Mouse (Mus musculus) CD4-positive helper T cell, adult 2 months (primary cell): ENCODE data around the gene Pold1.

Experiments used
- DNase-seq: peaks from one replicate; pipeline ENCODE4 v3.0.0-alpha.2; 2012; ENCODE audit warnings: low read depth, missing footprints, low spot score

Pold1 gene

GRCm38 (mm10) chr7:44548497-44549087, at the start of gene Pold1:
Gene Pold1 (minus strand): TSS chr7:44548849.
- peak; percentile 99 for DNase-seq

DNA sequence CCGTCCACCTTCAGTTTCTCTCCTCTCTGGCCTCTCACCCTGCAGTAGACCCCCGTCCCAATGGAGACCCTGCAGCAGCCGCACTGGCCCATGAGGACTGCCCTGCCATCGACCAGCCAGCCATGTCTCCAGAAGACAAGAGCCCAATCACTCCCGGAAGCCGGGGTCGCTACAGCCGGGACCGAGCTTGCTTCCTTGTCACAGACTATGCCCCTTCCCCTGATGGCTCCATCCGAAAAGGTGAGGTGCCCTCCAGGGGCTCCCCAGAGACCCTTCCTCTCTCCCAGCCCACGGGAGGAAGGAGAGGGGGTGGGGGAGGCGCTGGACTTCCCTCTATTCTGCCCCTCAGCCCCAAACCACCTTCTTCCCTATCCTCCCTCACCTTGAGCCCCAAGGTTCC, 49.7 kb upstream of the Pold1 start:
- no peak for DNase-seq

DNA sequence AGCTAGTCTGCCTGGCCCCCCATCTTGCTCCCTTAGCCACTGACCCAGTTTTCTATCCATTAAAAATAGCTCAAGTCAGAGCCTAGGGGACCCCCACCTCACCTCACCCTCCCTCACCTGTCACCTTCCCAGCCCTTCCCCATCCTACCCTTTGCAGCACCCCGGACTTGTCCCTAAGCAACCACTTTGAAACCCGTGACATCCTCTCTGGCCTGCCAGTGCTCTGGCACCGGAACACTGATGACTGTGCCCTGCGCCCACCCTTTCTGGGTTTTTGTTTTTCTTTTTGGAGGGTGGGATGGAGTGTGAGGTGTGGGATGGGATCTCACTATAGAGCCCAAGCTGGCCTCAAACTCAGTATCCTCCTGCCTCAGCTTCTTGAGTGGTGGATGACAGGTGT, 49.0 kb upstream of the Pold1 start:
- no peak for DNase-seq

- no peak for DNase-seq
These were observed 48.4 kb upstream of the Pold1 start for GRCm38 (mm10) chr7:44596996-44597538.

GRCm38 (mm10) chr7:44596051-44596450, 47.4 kb upstream of the Pold1 start:
- DNase-seq = no peak

DNA sequence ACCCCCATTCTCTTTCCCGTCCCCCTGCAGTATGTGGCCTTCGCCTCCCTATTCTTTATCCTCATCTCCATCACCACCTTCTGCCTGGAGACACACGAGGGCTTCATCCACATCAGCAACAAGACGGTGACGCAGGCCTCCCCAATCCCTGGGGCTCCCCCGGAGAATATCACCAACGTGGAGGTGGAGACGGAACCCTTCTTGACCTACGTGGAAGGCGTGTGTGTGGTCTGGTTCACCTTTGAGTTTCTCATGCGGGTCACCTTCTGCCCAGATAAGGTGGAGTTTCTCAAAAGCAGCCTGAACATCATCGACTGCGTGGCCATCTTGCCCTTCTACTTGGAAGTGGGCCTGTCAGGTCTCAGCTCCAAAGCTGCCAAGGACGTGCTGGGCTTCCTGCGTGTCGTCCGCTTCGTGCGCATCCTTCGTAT, 46.5 kb upstream of the Pold1 start:
- no peak for DNase-seq

- no peak for DNase-seq
These were observed 45.6 kb upstream of the Pold1 start for GRCm38 (mm10) chr7:44594291-44594690.

- peak; percentile 51 for DNase-seq
These were observed 45.1 kb upstream of the Pold1 start for GRCm38 (mm10) chr7:44593775-44594174.

DNA sequence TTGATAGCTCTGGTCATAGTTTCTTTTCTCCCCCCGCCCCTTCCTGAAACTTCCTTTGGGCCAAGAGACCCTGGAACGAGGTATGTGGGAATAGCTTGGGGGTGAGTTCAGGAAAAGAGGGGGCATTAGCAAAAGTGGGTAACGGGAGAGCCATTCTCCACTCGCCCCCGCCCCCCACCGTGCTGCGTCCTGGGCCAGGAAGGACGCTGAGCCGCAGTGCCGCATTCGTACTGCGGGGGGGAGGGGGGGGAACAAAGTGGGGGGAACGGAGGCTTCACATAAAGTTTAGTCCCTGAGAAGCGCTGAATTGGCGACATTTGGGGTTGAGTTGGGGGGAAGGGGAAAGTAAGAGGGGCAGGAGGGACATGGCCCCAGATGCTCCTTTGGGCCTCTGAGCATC, 44.4 kb upstream of the Pold1 start:
- DNase-seq = no peak

GRCm38 (mm10) chr7:44591348-44592116, 42.9 kb upstream of the Pold1 start:
- no peak for DNase-seq

GRCm38 (mm10) chr7:44590402-44591347, 42.0 kb upstream of the Pold1 start, which contains the start of gene Kcnc3:
Gene Kcnc3 (plus strand): TSS chr7:44590664.
- DNase-seq = peak; percentile 78

- DNase-seq = no peak
These were observed 41.3 kb upstream of the Pold1 start for GRCm38 (mm10) chr7:44589946-44590345.

DNA sequence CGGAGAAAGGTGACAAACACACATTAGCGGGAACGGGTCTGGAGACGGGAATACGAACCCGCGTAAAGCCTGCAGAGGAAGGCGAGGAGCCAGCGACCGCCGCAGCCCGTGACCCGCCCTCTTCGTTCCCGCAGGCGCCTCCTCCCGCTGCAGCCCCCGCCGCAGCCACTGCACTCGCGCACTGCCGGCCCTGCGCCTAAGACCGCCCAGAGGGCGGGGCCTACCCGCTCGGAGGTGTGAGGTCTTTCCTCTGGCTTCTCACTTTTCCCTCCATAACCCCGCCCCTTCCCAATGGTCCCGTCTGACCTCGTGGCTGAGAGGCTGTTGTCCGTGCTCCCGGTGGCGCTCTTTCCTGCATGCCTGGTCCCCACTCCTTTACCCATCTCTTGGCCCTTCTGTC, 40.5 kb upstream of the Pold1 start:
- DNase-seq = peak; percentile 58

GRCm38 (mm10) chr7:44588338-44588737, 39.7 kb upstream of the Pold1 start:
- no peak for DNase-seq

DNA sequence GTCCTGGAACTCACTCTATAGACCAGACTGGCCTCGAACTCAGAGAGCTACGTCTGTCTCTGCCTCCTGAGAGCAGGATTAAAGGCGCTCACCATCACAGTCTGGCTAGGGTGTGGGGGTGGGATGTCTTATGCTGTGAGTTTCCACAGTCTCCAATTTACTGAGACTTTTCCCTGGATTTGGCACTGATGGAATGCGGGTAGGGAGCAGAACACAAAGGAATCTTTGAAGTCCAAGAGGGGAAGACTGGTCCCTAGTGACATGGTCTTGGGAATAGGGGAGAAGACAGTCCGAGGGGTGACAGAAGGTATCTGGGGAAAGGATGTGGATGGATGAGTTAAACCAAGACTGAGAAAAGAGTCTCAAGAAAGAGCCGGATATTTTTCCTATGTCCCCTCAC, 39.0 kb upstream of the Pold1 start:
- no peak for DNase-seq

GRCm38 (mm10) chr7:44586930-44587329, 38.3 kb upstream of the Pold1 start:
- DNase-seq = peak; percentile 27

- no peak for DNase-seq
These were observed 37.9 kb upstream of the Pold1 start for GRCm38 (mm10) chr7:44586518-44586917.

DNA sequence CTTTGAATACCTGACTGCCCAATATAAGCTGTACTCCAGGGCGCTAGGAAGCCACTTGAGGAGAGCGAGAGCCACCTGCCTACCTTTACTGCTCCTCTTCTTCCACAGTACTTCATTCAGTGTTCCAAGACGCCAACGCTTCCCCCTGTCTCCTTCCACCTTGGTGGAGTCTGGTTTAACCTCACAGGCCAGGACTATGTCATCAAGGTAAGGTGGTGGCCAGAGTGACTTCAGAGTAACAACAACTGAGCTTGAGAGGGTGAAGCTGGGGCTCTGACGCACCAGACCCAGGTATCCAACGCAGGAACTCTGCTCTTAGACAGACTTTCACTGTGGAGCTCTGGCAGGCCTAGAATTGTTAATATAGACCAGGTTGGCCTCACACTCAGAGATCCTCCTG, 37.0 kb upstream of the Pold1 start:
- no peak for DNase-seq

- no peak for DNase-seq
These were observed 36.3 kb upstream of the Pold1 start for GRCm38 (mm10) chr7:44584921-44585320.

DNA sequence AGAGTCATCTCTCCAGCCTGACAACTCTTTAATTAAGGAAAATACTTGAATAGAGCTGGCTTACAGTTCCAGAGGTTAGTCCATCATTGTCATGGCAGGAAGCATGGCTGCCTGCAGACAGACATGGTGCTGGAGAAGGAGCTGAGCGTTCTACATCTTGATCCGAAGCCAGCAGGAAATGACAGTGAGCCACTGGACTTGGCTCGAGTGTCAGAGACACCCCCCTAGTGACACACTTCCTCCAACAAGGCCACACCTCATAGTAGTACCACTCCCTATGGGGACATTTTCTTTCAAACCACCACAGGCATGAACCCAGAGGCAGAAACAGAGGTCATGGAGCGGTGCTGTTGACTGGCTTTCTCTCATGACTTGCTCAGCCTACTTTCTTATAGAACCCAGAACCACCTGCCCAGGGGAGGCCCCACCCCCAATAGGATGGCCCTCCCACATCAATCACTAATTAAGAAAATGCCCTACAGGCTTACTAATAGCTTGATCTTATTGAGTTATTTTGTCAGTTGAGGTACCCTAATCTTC, 35.7 kb upstream of the Pold1 start:
- no peak for DNase-seq

- no peak for DNase-seq
These were observed 34.5 kb upstream of the Pold1 start for GRCm38 (mm10) chr7:44583146-44583545.

- no peak for DNase-seq
These were observed 34.1 kb upstream of the Pold1 start for GRCm38 (mm10) chr7:44582709-44583108.
